Mouse (Mus musculus) right cerebral cortex, postnatal 10 days (tissue): ENCODE data around the gene Srebf1.

Source experiments
- DNase-seq, 2 experiments: peaks; one replicate each; pipeline ENCODE4 v3.0.0; 2021; ENCODE audit warnings: low spot score in 2 of 2

Gene Srebf1

DNA sequence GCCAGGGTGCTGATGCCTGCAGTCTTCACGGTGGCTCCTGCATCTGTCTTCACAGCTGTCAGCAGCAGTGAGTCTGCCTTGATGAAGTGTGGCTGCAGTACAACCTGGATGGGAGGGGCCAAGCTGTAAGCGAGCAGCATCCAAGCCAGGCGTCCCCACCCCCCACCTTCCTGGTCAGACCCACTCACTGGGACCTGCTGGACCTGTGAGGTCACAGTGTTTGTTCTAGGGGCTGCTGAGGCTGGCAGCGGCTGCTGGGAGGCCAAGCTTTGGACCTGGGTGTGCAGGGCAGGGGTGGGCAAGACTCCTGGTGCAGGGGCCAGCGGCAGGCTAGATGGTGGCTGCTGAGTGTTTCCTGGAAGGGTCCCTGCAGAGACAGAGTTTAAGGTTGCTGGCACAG lies 16.2 kb downstream of the Srebf1 start:
- no peak for DNase-seq

DNA sequence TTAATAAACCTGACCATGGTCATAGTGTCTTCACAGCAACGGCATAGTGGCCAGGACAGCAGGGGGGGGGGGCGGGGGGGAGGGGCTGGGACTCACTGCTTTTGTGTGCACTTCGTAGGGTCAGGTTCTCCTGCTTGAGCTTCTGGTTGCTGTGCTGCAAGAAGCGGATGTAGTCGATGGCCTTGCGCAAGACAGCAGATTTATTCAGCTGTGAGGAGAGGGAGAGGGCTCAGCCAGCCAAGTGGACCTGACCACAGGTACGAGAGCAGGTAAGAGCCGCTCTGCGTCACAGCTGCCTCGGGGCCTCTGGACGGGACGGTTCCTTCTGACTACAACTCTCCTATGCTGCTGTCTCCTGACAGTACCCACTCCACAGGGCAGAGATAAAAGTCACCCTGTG lies 17.4 kb downstream of the Srebf1 start:
- DNase-seq: no peak

DNA sequence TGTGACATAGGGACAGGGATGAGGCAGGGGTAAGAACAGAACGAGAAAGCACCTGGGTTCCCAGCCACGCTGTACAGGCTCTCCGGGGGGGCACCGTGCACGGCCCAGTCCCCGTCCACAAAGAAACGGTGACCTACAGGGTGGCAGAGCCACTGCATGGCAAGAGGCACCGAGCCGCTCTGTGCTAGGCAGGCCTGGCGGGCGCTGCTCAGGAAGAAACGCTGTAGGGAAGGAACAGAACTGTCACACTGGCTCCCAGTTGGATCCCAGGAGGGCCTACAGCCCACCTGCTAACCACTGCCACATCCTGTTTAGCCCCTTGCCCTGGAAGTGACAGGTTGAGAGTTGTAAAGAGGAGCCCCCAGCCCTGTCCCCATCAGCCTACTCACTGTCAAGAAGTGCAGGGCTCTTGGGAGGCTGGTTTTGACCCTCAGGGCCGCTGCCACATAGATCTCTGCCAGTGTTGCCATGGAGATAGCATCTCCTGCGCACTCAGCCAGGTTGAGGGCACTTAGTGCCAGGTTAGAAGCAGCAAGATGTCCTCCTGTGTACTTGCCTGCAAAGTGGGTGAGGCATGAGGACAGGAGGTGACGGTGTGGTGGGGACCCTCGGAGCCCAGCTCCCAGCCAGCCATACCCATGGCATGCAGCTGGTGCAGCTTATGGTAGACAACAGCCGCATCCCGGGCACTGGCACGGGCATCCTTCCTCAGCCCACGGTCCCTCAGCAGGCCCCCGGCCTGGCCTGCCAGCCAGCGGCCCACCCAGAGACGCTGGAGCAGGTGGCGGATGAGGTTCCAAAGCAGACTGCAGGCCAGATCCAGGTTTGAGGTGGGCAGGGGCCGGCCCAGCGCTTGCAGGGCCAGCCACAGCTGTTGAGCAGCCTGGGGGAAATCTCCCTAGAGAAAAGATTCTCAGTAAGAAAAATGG lies 19.4 kb downstream of the Srebf1 start:
- DNase-seq: no peak

DNA sequence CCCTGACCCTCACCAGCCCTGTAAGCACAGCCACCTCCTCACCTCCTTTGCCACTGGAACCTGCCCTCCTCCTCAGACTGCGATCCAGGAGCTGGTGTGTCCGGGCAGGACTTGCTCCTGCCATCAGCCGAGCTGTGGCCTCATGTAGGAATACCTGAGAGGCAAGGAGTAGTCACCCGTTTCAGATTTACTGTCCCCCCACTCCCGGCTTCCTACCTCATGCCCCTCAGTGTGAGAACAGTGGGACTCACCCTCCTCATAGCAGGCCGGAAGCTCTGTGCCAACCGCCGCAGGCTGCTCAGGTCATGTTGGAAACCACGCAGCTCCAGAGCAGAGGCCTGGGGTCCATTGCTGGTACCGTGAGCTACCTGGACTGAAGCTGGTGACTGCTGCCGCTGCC lies 22.0 kb downstream of the Srebf1 start:
- DNase-seq: no peak

DNA sequence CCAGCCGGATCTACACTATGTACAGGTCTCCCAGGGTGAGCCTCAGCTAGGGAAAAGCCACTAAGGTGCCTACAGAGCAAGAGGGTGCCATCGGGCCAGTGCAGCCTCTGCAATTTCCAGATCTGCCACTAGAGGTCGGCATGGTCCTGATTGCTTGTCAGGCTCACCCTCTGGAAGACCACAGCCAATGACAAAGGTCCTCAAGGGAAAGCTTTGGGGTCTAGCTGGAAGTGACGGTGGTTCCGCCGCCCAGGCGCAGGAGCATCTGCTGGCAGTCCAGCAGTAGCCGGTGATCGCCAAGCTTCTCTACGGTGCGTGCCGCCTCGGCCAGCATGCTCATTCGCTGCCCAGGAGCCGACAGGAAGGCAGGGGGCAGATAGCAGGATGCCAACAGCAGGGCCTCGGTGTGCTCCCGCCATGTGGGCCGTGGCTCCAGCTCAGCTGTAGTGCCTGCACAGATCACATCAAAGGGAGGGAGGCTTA lies 22.6 kb downstream of the Srebf1 start:
- peak; percentile 92 to 94 for DNase-seq

DNA sequence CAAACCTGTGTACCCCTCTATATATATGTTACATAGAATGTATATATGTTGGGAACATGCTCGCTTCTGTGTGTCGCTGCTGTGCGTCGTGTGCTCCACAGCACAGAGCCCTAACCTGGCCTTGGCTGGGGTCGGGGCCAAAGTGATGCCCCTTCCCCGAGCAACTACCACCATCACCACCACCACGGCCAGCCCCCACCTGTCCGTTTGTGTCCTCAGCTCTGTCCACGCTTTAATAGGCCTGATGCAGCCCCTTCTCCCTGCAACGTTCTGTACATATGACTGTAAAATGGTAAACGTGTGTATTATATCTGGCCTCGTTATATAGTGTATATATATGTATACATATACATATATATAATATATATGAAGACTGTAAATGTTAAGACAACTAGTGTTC lies 23.7 kb downstream of the Srebf1 start:
- no peak for DNase-seq

DNA sequence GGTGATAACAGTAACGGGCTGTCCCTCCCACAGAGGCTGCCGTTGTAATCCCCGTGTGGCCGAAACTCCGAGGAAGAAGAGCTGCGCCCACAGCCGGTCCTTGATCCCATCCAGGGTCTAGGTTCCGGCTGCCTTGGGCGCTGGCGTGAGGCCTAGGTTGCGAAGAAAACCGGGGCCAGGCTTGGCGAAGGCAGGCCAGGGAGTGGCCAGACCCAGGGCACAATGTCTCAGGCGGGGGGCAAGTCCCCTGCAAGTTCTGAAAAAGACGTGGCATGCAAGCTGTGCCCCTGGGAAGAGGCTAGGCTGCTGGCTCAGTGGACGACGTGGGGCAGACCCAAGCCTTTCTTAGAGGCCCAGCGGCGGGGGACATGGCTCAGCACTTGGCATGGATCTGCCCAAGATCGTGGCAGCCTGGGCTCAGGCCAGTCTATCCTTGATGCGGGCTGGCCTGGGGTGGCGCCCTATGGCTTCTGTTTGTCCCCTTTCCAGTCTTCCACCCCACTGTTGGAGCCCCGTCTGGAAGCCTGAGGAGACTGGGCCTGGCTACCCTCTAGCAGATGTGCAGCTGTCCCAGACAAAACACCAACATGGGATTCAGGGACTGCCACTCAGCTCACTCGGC lies 24.3 kb downstream of the Srebf1 start:
- peak in 1 of 2 experiments; percentile 70 for DNase-seq

DNA sequence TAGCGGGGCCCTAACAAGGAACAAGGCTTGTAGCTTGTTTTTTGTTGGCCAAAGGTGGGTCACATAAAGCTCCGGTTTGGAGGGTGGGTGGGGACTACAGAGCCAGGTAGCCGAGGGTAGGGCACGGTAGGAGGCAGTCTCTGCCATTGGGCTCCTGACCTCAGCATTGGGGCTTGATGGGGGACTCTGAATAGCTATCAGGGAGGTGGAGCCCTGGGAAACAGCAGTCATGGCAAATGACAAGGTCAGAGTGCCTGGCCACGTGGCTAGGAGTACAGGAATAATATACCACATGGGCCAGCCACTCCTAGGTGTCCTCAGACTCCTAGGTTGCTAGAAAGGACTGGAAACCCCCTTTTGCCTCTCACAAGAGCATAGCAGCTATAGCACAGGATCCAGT lies 26.0 kb downstream of the Srebf1 start:
- DNase-seq: no peak

DNA sequence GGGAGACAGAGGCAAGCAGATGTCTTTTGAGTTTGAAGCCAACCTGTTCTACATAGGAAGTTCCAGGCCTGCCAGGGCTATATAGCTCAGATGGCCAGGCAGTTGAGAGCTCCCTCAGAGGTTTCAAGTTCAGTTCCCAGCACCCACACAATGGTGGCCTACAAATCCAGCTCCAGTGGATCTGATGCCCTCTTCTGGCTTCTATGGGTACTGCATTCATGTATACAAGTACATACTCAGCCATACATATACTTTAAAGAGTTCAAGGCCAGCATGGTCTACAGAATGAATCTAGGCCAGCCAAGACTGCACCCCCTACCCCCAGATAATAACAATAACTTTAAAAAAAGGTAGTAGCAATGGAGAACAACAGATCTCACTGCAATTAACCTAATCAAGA lies 27.3 kb downstream of the Srebf1 start:
- DNase-seq: no peak

DNA sequence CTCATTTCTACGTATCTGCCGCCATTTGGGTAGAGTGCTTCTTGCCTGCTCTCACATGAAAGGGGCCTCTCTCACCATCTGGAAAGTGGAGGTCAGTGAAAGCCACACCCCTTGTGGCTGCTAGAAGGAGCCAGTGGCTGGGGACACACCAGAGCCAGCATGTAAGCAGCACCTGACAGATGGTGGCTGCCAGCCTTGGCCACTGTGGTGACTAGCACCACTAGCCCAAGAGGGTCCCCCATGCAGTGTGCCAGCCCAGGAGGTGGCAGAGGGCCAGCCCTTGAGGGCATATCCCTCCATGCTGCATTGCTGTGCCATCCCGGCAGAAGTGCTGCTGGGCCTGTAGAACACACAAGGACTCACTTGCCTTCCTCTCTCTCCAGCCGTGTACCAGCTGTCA lies 28.8 kb downstream of the Srebf1 start:
- no peak for DNase-seq

DNA sequence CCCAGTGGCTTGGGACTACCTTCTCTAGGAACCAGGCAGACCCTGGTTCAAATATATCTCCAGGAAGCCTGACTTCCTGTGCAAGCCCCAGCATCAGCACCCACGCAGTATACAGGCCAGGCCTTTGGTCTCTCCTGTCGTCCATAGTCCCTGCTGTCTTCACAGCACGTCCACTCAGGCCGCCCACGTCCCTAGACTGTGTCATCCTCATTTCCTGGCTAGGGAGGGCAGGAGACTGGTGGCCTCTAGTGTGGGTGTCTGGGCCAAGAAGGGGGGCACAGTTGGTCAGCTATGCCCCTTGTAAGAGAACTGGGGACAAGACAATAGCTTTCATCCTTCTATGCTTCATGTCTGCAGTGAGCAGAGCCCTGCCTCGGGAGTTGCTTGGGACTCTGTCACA lies 29.8 kb downstream of the Srebf1 start:
- DNase-seq: no peak

DNA sequence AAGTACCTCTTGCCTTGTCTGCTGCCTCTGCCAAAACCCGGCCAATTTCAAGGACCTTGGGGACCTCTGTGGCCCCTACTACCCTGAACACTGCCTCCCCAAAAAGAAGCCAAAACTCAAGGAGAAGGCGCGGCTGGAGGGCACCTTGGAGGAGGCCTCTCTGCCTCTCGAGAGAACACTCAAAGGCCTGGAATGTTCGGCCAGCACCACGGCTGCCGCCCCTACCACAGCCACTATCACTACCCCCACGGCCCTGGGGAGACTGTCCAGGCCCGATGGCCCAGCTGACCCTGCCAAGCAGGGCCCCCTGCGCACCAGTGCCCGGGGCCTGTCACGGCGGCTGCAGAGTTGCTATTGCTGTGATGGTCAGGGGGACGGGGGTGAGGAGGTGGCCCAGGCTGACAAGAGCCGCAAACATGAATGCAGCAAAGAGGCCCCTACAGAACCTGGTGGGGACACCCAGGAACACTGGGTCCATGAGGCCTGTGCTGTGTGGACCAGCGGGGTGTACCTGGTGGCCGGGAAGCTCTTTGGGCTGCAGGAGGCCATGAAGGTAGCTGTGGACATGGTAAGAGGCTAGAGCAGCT lies 32.2 kb downstream of the Srebf1 start:
- no peak for DNase-seq

DNA sequence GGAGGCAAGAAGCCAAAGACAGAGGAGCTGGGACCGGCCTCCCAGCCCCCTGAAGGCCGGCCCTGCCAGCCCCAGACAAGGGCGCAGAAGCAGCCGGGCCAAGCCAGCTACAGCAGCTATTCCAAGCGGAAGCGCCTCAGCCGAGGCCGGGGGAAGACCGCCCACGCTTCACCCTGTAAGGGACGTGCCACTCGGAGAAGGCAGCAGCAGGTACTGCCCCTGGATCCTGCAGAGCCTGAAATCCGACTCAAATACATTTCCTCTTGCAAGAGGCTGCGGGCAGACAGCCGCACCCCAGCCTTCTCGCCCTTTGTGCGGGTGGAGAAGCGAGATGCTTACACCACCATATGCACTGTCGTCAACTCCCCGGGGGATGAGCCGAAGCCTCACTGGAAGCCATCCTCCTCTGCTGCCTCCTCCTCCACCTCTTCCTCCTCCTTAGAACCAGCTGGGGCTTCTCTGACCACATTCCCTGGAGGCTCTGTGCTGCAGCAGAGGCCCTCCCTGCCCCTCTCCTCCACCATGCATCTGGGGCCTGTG lies 32.8 kb downstream of the Srebf1 start:
- DNase-seq: no peak

DNA sequence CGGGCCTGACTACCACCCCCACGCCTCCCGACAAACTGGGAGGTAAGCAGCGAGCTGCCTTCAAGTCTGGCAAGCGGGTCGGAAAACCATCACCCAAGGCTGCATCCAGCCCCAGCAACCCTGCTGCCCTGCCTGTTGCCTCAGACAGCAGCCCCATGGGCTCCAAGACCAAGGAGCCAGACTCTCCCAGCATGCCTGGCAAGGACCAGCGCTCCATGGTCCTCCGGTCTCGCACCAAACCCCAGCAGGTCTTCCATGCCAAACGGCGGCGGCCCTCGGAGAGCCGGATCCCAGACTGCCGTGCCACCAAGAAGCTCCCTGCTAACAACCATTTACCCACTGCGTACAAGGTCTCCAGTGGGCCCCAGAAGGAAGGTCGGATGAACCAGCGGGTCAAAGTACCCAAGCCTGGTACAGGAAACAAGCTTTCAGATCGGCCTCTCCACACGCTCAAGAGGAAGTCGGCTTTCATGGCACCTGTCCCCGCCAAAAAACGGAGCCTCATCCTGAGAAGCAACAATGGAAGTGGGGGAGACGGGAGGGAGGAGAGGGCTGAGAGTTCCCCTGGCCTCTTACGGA lies 34.0 kb downstream of the Srebf1 start:
- no peak for DNase-seq

DNA sequence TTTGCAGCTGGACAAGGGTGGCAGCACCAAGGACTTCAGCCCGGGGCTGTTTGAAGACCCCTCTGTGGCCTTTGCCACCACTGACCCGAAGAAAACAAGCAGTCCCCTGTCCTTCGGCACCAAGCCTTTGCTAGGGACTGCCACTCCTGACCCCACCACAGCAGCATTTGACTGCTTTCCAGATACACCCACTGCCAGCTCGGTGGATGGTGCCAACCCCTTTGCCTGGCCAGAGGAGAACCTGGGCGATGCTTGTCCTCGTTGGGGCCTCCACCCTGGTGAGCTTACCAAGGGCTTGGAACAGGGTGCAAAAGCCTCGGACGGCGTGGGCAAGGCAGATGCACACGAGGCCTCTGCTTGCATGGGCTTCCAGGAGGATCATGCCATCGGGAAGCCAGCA lies 35.3 kb downstream of the Srebf1 start:
- no peak for DNase-seq

DNA sequence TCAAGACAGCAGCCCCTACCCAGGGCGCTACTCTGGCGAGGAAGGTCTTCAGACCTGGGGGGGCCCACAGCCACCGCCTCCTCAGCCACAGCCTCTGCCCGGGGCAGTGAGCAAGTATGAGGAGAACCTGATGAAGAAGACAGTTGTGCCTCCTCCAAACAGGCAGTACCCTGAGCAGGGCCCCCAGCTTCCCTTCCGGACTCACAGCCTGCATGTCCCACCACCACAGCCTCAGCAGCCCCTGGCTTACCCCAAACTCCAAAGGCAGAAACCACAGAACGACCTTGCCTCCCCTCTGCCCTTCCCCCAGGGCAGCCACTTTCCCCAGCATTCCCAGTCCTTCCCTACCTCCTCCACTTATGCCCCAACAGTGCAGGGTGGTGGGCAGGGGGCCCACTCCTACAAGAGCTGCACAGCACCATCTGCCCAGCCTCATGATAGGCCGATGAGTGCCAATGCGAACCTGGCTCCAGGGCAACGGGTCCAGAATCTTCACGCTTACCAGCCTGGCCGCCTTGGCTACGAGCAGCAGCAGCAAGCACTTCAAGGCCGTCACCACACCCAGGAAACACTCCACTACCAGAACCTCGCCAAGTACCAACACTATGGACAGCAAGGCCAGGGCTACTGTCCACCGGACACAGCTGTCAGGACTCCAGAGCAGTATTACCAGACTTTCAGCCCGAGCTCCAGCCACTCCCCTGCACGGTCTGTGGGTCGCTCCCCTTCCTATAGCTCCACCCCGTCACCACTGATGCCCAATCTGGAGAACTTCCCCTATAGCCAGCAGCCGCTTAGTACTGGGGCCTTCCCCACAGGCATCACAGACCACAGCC lies 36.8 kb downstream of the Srebf1 start:
- peak; percentile 63 to 78 for DNase-seq

DNA sequence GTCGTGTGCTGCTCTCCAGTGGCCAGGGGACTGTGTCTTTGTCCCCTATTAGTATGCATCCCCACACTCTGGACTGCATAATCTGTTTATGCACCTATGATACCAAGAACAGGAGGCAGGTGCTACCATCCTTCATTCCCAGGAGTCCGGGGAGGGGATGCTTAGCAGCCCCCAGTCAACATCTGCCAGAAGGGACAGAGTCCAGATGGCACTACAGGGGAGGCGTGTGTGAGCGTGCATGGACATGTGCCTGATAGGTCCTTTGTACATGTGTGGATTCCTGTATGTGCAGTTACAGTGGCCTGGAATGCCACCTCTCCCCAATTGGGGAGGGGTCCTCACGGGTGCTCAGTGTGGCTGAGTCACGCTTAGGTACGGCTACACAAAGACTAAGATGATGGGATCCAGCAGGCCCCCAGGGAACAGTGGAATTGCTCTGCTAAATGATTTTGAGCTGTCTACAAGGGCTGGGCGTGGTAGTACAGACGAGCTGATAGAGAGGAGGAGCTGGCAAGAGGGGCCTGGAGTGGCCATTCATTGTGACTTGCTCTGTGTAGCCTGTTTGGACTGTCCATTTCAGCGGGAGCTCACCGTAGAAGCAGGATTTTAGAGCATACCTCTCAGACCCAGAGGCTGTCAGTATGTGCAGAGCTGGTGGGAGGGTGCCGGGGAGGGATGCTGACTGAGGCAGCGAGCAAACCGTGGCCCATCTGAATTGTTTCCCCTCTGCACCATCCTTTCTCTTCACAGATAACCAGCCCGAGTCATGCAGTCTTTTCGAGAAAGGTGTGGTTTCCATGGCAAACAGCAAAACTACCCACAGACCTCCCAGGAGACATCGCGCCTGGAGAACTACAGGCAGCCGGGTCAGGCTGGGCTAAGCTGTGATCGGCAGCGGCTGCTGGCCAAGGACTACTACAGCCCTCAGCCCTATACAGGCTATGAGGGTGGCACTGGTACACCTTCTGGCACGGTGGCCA lies 37.7 kb downstream of the Srebf1 start:
- no peak for DNase-seq

DNA sequence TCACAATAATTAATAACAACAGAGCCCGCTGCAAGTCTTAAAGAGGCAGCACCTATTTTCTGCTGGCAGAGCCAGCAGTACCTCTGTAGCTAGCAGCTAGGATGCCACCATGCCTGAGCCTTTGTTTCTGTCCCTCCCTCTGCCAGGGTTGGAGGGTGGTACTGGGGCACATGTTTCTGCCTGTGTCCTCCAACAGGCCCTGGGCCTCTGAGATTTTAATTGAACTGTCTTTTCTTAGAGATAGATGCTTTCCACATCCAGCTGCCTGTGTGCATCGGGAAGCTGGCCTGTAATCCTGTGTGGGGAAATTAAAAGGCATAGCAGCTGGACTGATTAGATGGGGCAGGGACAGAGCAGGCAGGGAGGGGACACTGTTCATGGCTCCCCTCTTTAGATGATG lies 39.6 kb downstream of the Srebf1 start:
- DNase-seq: no peak

DNA sequence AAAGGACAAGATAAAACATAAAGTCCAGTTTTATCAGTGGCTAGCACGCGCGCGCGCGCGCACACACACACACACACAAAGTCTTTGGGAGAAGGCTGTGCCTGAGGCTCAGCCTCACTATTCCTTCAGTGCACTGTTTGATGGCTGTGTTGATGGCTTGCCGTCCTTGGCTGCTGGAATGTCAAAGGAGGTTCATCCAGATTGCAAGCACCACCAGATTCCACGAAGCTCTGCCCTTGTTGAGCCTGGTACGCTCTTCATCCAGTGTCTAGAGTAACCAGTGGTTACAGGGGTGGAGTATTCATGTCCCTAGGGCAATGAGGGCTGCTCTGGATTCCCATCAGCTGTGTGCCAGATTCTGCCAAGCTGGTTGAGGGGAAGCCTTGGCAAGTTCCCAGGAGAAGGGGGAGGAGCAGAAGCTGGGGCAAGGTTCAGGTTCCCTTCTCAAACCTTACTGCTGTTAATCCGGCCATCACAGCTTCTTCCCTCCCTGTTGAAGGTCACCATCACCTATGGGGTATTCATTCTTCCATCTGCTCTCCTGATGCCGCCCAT lies 40.2 kb downstream of the Srebf1 start:
- peak; percentile 70 to 77 for DNase-seq

DNA sequence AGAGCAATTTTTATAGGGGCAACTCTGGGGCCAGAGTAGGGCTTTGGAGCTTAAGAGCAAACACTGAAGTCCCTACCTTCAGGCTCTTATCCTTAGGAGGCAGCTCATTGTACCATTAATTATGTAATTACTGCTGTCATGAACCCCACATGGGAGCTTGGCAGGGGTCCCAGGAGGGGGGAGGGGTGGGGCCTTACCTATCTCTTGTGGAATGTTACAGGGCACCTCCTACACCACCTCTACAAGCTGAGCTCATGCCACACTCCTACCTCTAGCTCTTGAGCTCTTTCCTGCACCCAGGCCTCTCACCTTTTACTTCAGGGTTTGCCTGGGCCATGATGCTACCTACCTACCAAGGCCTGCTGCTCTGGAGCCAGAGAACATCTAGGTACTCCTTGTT lies 43.9 kb downstream of the Srebf1 start:
- DNase-seq: no peak
